Mouse (Mus musculus) midbrain, embryonic 16.5 days (tissue): ENCODE data around the gene Cpm. TPM values are rescaled to one million over a fixed set of nuclear protein-coding genes. Genes with fewer than 3 reads are reported as not detected.

Experiments used
- ATAC-seq: fragments of 200-750 bp; cut with Nextera tagmentation; 2 replicates; pipeline ENCODE4 v1.8.0; 2017; ENCODE audit warnings: moderate TSS enrichment
- H3K27ac ChIP-seq: fragments of 300-500 bp; sonication (generic); 2 replicates; pipeline ENCODE4 v1.5.1; 2014; ENCODE audit warnings: mild to moderate bottlenecking, low read length, mixed read lengths
- H3K27me3 ChIP-seq: fragments of 300-500 bp; sonication (generic); 2 replicates; pipeline ENCODE4 v1.6.1; 2014; ENCODE audit warnings: low read depth, low read length, mixed read lengths; ENCODE audit not compliant: control insufficient read depth, insufficient read depth
- H3K36me3 ChIP-seq: fragments of 300-500 bp; sonication (generic); 2 replicates; pipeline ENCODE4 v1.6.1; 2014; ENCODE audit warnings: mild to moderate bottlenecking, low read length, moderate library complexity, mixed read lengths; ENCODE audit not compliant: control insufficient read depth, insufficient read depth
- H3K4me1 ChIP-seq: fragments of 300-500 bp; sonication (generic); 2 replicates; pipeline ENCODE4 v1.6.1; 2014; ENCODE audit warnings: mild to moderate bottlenecking, low read length, mixed read lengths; ENCODE audit not compliant: control insufficient read depth, insufficient read depth
- H3K4me2 ChIP-seq: fragments of 300-500 bp; sonication (generic); 2 replicates; pipeline ENCODE4 v1.6.1; 2014; ENCODE audit warnings: mild to moderate bottlenecking, low read length, mixed read lengths
- H3K4me3 ChIP-seq: fragments of 300-500 bp; sonication (generic); 2 replicates; pipeline ENCODE4 v1.5.1; 2014; ENCODE audit warnings: low read depth, mild to moderate bottlenecking, low read length, moderate library complexity, mixed read lengths
- H3K9ac ChIP-seq: fragments of 300-500 bp; sonication (generic); 2 replicates; pipeline ENCODE4 v1.6.1; 2014; ENCODE audit warnings: low read depth, low read length, mixed read lengths
- H3K9me3 ChIP-seq: fragments of 300-500 bp; sonication (generic); replicated peaks from 2 replicates; pipeline ENCODE4 v1.6.1; 2014; ENCODE audit warnings: mild to moderate bottlenecking, low read length, mixed read lengths; ENCODE audit not compliant: control insufficient read depth, poor library complexity, severe bottlenecking
- WGBS: fragments of 180-500 bp; shearing (Covaris S2); extraction: QIAGEN DNeasy Blood & Tissue Kit; methylation state at CpG from one replicate; pipeline ENCODE4 v1.1.7; 2014; 5-methylcytosine and 5-hydroxymethylcytosine counted together
- polyA plus RNA-seq: library from polyadenylated mRNA; unstranded; fragments of >200 nt; fragmentation: Nextera tagmentation; extraction: Ambion mirVana; gene quantifications from 2 replicates; pipeline ENCODE4 v1.2.1, GENCODE M21; 2015

Gene Cpm
- polyA plus RNA-seq, 1 experiment from 2014 or later: 13.5 TPM

GRCm38 (mm10) chr10:117610160-117610764, 19.0 kb upstream of the Cpm start:
- Histone ChIP-seq H3K4me3 (no peak overlapping the region), H3K27me3 (no peaks in the 10 kb centered on the region), H3K4me2 (no peak overlapping the region), H3K36me3 (no peaks in the 10 kb centered on the region), H3K9me3 (no peaks in the 10 kb centered on the region), H3K9ac (no peak overlapping the region), H3K27ac (no peak overlapping the region), H3K4me1 (no peaks in the 10 kb centered on the region; the same call in 1 of the 2 replicates)
- no peak for ATAC-seq
- 96% methylated on average over 5 of the region's 5 CpGs for WGBS

GRCm38 (mm10) chr10:117610794-117611384, 18.4 kb upstream of the Cpm start:
- Histone ChIP-seq H3K9me3 (no peaks in the 10 kb centered on the region), H3K4me1 (no peaks in the 10 kb centered on the region; the same call in 1 of the 2 replicates), H3K36me3 (no peaks in the 10 kb centered on the region), H3K4me2 (no peak overlapping the region), H3K27ac (no peak overlapping the region), H3K4me3 (no peak overlapping the region), H3K9ac (no peak overlapping the region), H3K27me3 (no peaks in the 10 kb centered on the region)
- no peak for ATAC-seq
- 91% methylated on average over 2 of the region's 2 CpGs for WGBS

- WGBS: 96% methylated on average over 2 of the region's 2 CpGs
- H3K36me3 ChIP-seq: no peaks in the 10 kb centered on the region
- H3K27me3 ChIP-seq: no peaks in the 10 kb centered on the region
- H3K4me1 ChIP-seq: no peaks in the 10 kb centered on the region; the same call in 1 of the 2 replicates
- H3K9me3 ChIP-seq: no peaks in the 10 kb centered on the region
- H3K27ac ChIP-seq: no peak overlapping the region
- no peak for ATAC-seq
- H3K4me2 ChIP-seq: no peak overlapping the region
- no peak overlapping the region for H3K4me3 ChIP-seq
- no peak overlapping the region for H3K9ac ChIP-seq
Observed at GRCm38 (mm10) chr10:117611503-117611902, 17.8 kb upstream of the Cpm start.

- Histone ChIP-seq H3K27ac (no peak overlapping the region), H3K4me1 (no peaks in the 10 kb centered on the region; the same call in 1 of the 2 replicates), H3K4me3 (no peak overlapping the region), H3K4me2 (no peak overlapping the region), H3K9ac (no peak overlapping the region), H3K27me3 (no peaks in the 10 kb centered on the region), H3K9me3 (no peaks in the 10 kb centered on the region), H3K36me3 (no peaks in the 10 kb centered on the region)
- ATAC-seq: no peak
- WGBS: 64% methylated on average over 2 of the region's 2 CpGs
Observed at GRCm38 (mm10) chr10:117611976-117612375, 17.3 kb upstream of the Cpm start.

- Histone ChIP-seq H3K27ac (no peak overlapping the region), H3K4me1 (no peaks in the 10 kb centered on the region; the same call in 1 of the 2 replicates), H3K27me3 (no peaks in the 10 kb centered on the region), H3K9me3 (no peaks in the 10 kb centered on the region), H3K36me3 (no peaks in the 10 kb centered on the region), H3K4me3 (no peak overlapping the region), H3K9ac (no peak overlapping the region), H3K4me2 (no peak overlapping the region)
- no peak for ATAC-seq
- 77% methylated on average over 8 of the region's 8 CpGs for WGBS
Observed at GRCm38 (mm10) chr10:117612621-117613584, 16.4 kb upstream of the Cpm start.

- H3K9ac ChIP-seq: no peak overlapping the region
- no peaks in the 10 kb centered on the region for H3K36me3 ChIP-seq
- no peaks in the 10 kb centered on the region for H3K9me3 ChIP-seq
- 72% methylated on average over 6 of the region's 6 CpGs for WGBS
- H3K27me3 ChIP-seq: no peaks in the 10 kb centered on the region
- H3K27ac ChIP-seq: no peak overlapping the region
- ATAC-seq: no peak
- H3K4me3 ChIP-seq: no peak overlapping the region
- no peaks in the 10 kb centered on the region; the same call in 1 of the 2 replicates for H3K4me1 ChIP-seq
- no peak overlapping the region for H3K4me2 ChIP-seq
Observed at GRCm38 (mm10) chr10:117613960-117614359, 15.3 kb upstream of the Cpm start.

GRCm38 (mm10) chr10:117614387-117614786, 14.9 kb upstream of the Cpm start:
- Histone ChIP-seq H3K9ac (no peak overlapping the region), H3K27me3 (no peaks in the 10 kb centered on the region), H3K4me2 (no peak overlapping the region), H3K9me3 (no peaks in the 10 kb centered on the region), H3K27ac (no peak overlapping the region), H3K4me1 (no peaks in the 10 kb centered on the region; the same call in 1 of the 2 replicates), H3K4me3 (no peak overlapping the region), H3K36me3 (no peaks in the 10 kb centered on the region)
- ATAC-seq: no peak
- 80% methylated on average over 3 of the region's 3 CpGs for WGBS

- no peak overlapping the region for H3K27ac ChIP-seq
Observed at GRCm38 (mm10) chr10:117615239-117615638, 14.1 kb upstream of the Cpm start.

More at GRCm38 (mm10) chr10:117615239-117615638, 14.1 kb upstream of the Cpm start:
- no peak overlapping the region for H3K4me3 ChIP-seq
- no peaks in the 10 kb centered on the region for H3K9me3 ChIP-seq
- H3K4me2 ChIP-seq: no peak overlapping the region
- no peak overlapping the region for H3K9ac ChIP-seq
- H3K36me3 ChIP-seq: no peaks in the 10 kb centered on the region
- no peaks in the 10 kb centered on the region for H3K27me3 ChIP-seq
- ATAC-seq: no peak
- H3K4me1 ChIP-seq: no peaks in the 10 kb centered on the region; the same call in 1 of the 2 replicates
- WGBS: 89% methylated on average over 8 of the region's 8 CpGs
